Comparison of ENCODE assay signal across 8 mouse cellular contexts in the genomic region with DNA sequence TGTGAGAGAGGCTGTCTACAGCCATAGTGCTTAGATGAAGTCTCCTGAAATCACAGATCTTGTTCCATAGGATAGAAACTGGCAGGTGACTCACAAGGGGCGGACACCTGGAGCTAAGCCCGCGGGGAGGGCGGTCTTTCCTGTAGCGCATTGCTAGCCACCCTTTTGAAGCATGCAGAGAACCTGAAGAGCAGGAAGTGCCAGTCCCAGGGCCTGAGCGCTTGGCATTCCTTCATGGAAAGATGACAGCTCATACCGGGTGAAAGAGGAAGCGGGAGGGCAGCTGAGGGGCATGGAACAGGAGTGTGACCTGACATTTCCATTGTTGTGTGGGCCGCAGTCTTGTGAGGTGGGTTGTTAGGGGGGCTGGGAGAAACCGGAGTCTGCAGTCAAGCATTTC. TPM values are rescaled to one million over a fixed set of nuclear protein-coding genes. Genes with fewer than 3 reads are reported as not detected.
DNase-seq lines count a peak whose midpoint lies in the region; ATAC-seq lines count a peak whose summit lies in the region.

No protein-coding gene starts in this region.

- no peaks in the 10 kb centered on the region for H3K27me3 ChIP-seq in kidney, embryonic 14.5 days (ENCODE audit: control insufficient read depth, insufficient read depth, low read length)
- no peaks in the 10 kb centered on the region for H3K27me3 ChIP-seq in hindbrain, embryonic 12.5 days

- H3K9ac ChIP-seq in kidney, embryonic 14.5 days (ENCODE audit: low read depth, low read length), result no peak overlapping the region
- H3K9ac ChIP-seq in hindbrain, embryonic 12.5 days, result no peak overlapping the region

- H3K4me3 ChIP-seq in kidney, embryonic 14.5 days (ENCODE audit: low read length), result no peak overlapping the region
- no peak overlapping the region for H3K4me3 ChIP-seq in hindbrain, embryonic 12.5 days

- DNase-seq in R1 (ENCODE audit: low read depth, low spot score), result peak; percentile 29
- peak; percentile 61 to 70 for DNase-seq in heart, adult 18-20 months
- peak; percentile 29 for DNase-seq in naive thymus-derived CD4-positive, alpha-beta T cell, adult 2 months (ENCODE audit: low read depth)
- DNase-seq in gastrocnemius, postnatal 10 days, result no peak
- no peak for DNase-seq in left cerebral cortex, postnatal 36 days (ENCODE audit: low spot score in 2 of 2)

- no peaks in the 10 kb centered on the region for H3K4me1 ChIP-seq in kidney, embryonic 14.5 days (ENCODE audit: control insufficient read depth, insufficient read depth, low read length)
- H3K4me1 ChIP-seq in hindbrain, embryonic 12.5 days, result peaks cover 3% of the 10 kb centered on the region; the same call in 1 of the 2 replicates

- H3K27ac ChIP-seq in kidney, embryonic 14.5 days (ENCODE audit: low read depth, low read length), result no peak overlapping the region; the same call in 1 of the 2 replicates
- no peak overlapping the region for H3K27ac ChIP-seq in hindbrain, embryonic 12.5 days

- H3K9me3 ChIP-seq in kidney, embryonic 14.5 days (ENCODE audit: control insufficient read depth, low read length), result no peaks in the 10 kb centered on the region
- H3K9me3 ChIP-seq in hindbrain, embryonic 12.5 days (replicated peaks), result no peaks in the 10 kb centered on the region

- intact Hi-C loops in left cerebral cortex, postnatal 36 days (cut with DNase I), result no loop called here

- peak; percentile 72 for ATAC-seq in kidney, embryonic 14.5 days (ENCODE audit: low FRiP score, low TSS enrichment)
- no peak for ATAC-seq in hindbrain, embryonic 12.5 days (ENCODE audit: low FRiP score)
- ATAC-seq in activated CD4-positive, CD25-positive, alpha-beta regulatory T cell, adult 4 months, result no peak

- WGBS in kidney, embryonic 14.5 days, result 46% methylated on average over 10 of the region's 10 CpGs
- 44% methylated on average over 10 of the region's 10 CpGs for WGBS in hindbrain, embryonic 12.5 days

- no peak overlapping the region for H3K4me2 ChIP-seq in kidney, embryonic 14.5 days (replicated peaks; ENCODE audit: low read depth, low read length)
- H3K4me2 ChIP-seq in hindbrain, embryonic 12.5 days (replicated peaks), result no peak overlapping the region

- no peaks in the 10 kb centered on the region for H3K36me3 ChIP-seq in kidney, embryonic 14.5 days (ENCODE audit: control insufficient read depth, insufficient read depth, low read length)
- no peaks in the 10 kb centered on the region for H3K36me3 ChIP-seq in hindbrain, embryonic 12.5 days

RNA-seq across cellular contexts. Expression of a gene that starts 33.1 kb away (rescaled TPM):
- 10 to 100 TPM; 17.2 to 18.6 TPM for total RNA-seq in heart, adult 18-20 months (2021)
- polyA plus RNA-seq in kidney, embryonic 14.5 days (2014; fragmentation: Nextera tagmentation; extraction: Ambion mirVana), result 10.7 and 13.2 TPM in 2 replicates
- 10 to 100 TPM; 10.8 to 13.0 TPM for total RNA-seq in gastrocnemius, postnatal 10 days (2021)
- total RNA-seq in left cerebral cortex, postnatal 36 days (2021), result 1 to 10 TPM; 4.6 to 6.0 TPM
- 11.0 TPM in 2 replicates for polyA plus RNA-seq in hindbrain, embryonic 12.5 days (2016; fragmentation: Nextera tagmentation; extraction: Ambion mirVana)
- 10 to 100 TPM; 80.9 to 82.1 TPM for polyA plus RNA-seq in activated CD4-positive, CD25-positive, alpha-beta regulatory T cell, adult 4 months (2017; shearing (Covaris generic))

Comparison
In these comparisons a context has a peak if more than half of its experiments do, and no peak if none do; other contexts are left out.
1. DNase-seq: peak in R1 (single experiment), heart, adult 18-20 months (2 of 2) and naive thymus-derived CD4-positive, alpha-beta T cell, adult 2 months (single experiment); none in gastrocnemius, postnatal 10 days (single experiment) and left cerebral cortex, postnatal 36 days (0 of 2).